Mouse (Mus musculus): ENCODE data around the gene Rmnd5a. TPM values are rescaled to one million over a fixed set of nuclear protein-coding genes. Genes with fewer than 3 reads are reported as not detected.
"Not testable (repeated sequence)": the region's sequence is repeated elsewhere in the genome, so short reads cannot be mapped to it uniquely, and the experiment has no call there.

Gene Rmnd5a
- polyA plus RNA-seq, 1 experiment from 2014 or later: 9.7 TPM

DNA sequence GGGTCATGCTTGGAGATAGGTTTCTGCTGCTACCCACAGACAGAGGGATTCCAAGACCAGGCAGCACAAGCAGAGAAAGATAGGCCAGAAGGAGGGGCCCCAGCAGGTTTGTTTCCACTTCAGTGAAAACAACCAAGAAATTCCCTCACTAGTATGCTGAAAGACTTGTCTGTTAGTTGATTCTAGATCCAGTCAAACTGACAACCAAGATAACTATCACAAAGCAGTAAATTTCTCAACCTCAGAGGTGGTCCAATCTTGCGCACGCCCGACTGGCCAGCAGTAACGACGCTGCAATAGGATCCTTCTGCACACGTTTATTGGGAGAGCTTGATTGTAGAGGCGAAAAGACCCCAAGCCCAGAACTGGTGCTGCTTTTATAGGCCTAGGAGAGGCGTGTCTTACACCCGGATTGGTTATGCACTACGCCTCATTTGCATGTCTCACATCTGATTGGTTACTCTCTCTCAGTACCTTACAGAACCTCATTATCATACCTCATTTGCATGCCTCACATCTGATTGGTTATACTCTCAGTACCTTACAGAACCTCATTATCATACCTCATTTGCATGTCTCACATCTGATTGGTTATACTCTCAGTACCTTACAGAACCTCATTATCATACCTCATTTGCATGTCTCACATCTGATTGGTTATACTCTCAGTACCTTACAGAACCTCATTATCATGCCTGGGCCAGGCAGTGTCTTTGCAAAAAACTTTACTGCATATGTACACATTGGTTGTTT lies 38.6 kb upstream of the Rmnd5a start:
- not testable (repeated sequence) for H3K4me2 ChIP-seq (ENCODE audit: low read depth); H3K27ac ChIP-seq (ENCODE audit: low read depth, low read length); H3K27me3 ChIP-seq (ENCODE audit: control insufficient read depth, insufficient read depth, low read length); H3K4me1 ChIP-seq (ENCODE audit: control insufficient read depth, insufficient read depth, low read length); H3K36me3 ChIP-seq (ENCODE audit: control insufficient read depth, insufficient read depth, low read length); H3K9ac ChIP-seq (ENCODE audit: low read length); H3K4me3 ChIP-seq (ENCODE audit: low read depth, low read length); DNase-seq (ENCODE audit: low spot score); ATAC-seq (ENCODE audit: insufficient read depth, low FRiP score, low TSS enrichment); H3K9me3 ChIP-seq (ENCODE audit: control insufficient read depth, low read length)
- WGBS: 89% methylated on average over 10 of the region's 10 CpGs

DNA sequence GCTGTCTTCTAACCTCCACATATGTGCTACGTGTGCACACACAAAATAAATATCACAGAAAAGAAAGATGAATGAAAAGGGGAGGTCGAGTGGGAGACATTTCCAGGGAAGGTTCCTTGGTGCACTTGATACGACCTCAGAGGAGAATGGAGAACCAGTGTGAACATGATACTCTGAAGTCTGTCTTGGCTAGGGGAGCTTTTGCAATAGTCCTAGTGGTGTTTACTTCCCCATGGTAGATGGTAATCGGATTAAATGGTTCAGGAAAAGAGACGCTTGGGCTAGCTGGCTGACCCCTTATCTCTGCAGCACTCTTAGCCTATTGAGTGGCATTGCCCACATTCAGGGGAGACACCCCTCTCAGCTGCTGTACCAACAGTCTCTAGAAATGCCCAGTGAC lies 36.3 kb upstream of the Rmnd5a start:
- Histone ChIP-seq H3K4me3 (ENCODE audit: low read depth, low read length) (no peak overlapping the region), H3K27ac (ENCODE audit: low read depth, low read length) (no peak overlapping the region), H3K9ac (ENCODE audit: low read length) (no peak overlapping the region), H3K9me3 (ENCODE audit: control insufficient read depth, low read length) (no peaks in the 10 kb centered on the region), H3K36me3 (ENCODE audit: control insufficient read depth, insufficient read depth, low read length) (no peaks in the 10 kb centered on the region), H3K4me1 (ENCODE audit: control insufficient read depth, insufficient read depth, low read length) (no peaks in the 10 kb centered on the region), H3K27me3 (ENCODE audit: control insufficient read depth, insufficient read depth, low read length) (no peaks in the 10 kb centered on the region), H3K4me2 (ENCODE audit: low read depth) (no peak overlapping the region)
- WGBS: 82% methylated on average over 5 of the region's 5 CpGs
- DNase-seq (ENCODE audit: low spot score): no peak
- ATAC-seq (ENCODE audit: insufficient read depth, low FRiP score, low TSS enrichment): no peak

DNA sequence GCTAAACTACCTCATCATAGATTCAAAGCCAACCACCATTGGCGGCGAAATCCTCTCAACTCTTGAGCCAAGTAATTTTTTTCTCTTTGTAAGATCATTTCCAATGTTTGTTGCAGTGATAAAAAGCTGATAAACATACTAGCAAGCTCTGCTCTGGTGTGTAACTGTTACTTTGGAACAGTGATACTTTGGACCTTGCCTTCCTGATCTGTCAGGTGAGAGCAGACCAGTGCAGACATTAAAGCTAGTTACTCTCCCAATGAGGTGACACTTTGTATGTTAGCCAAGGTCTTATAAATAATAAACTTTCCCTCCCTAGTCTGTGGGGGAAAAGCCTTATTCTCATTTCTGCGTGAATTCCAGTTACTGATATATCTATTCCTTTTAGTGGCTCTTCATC lies 35.2 kb upstream of the Rmnd5a start:
- H3K4me2 ChIP-seq (ENCODE audit: low read depth): no peak overlapping the region
- H3K36me3 ChIP-seq (ENCODE audit: control insufficient read depth, insufficient read depth, low read length): no peaks in the 10 kb centered on the region
- H3K4me3 ChIP-seq (ENCODE audit: low read depth, low read length): no peak overlapping the region
- no peak overlapping the region for H3K27ac ChIP-seq (ENCODE audit: low read depth, low read length)
- H3K9ac ChIP-seq (ENCODE audit: low read length): no peak overlapping the region
- no peaks in the 10 kb centered on the region for H3K4me1 ChIP-seq (ENCODE audit: control insufficient read depth, insufficient read depth, low read length)
- H3K27me3 ChIP-seq (ENCODE audit: control insufficient read depth, insufficient read depth, low read length): no peaks in the 10 kb centered on the region
- no peak for DNase-seq (ENCODE audit: low spot score)
- no peaks in the 10 kb centered on the region for H3K9me3 ChIP-seq (ENCODE audit: control insufficient read depth, low read length)
- 80% methylated on average over 3 of the region's 3 CpGs for WGBS
- no peak for ATAC-seq (ENCODE audit: insufficient read depth, low FRiP score, low TSS enrichment)

DNA sequence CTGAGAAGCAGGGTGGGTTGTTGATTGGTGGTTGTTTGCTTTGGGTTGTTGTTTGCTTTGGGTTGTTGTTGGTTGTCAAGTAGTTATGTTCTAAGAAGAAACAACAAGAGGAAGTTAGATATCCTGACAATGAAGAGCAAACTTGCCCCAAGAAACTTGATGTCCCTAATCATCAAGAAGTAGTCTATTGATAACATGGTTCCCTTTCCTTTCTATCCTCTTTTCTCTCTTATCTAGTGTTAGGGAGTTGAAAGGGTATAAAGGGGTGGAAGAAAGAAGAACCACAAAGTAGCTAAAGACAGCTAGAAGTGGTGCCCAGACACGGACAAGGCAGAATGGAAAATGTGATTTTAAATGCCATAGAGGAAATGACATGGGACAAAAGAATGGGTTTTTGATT lies 32.3 kb upstream of the Rmnd5a start:
- Histone ChIP-seq H3K9me3 (ENCODE audit: control insufficient read depth, low read length) (no peaks in the 10 kb centered on the region), H3K27me3 (ENCODE audit: control insufficient read depth, insufficient read depth, low read length) (no peaks in the 10 kb centered on the region), H3K9ac (ENCODE audit: low read length) (no peak overlapping the region), H3K4me3 (ENCODE audit: low read depth, low read length) (no peak overlapping the region), H3K4me1 (ENCODE audit: control insufficient read depth, insufficient read depth, low read length) (no peaks in the 10 kb centered on the region), H3K27ac (ENCODE audit: low read depth, low read length) (no peak overlapping the region), H3K36me3 (ENCODE audit: control insufficient read depth, insufficient read depth, low read length) (no peaks in the 10 kb centered on the region), H3K4me2 (ENCODE audit: low read depth) (no peak overlapping the region)
- 67% methylated on average over 1 of the region's 1 CpGs for WGBS
- ATAC-seq (ENCODE audit: insufficient read depth, low FRiP score, low TSS enrichment): no peak
- no peak for DNase-seq (ENCODE audit: low spot score)

DNA sequence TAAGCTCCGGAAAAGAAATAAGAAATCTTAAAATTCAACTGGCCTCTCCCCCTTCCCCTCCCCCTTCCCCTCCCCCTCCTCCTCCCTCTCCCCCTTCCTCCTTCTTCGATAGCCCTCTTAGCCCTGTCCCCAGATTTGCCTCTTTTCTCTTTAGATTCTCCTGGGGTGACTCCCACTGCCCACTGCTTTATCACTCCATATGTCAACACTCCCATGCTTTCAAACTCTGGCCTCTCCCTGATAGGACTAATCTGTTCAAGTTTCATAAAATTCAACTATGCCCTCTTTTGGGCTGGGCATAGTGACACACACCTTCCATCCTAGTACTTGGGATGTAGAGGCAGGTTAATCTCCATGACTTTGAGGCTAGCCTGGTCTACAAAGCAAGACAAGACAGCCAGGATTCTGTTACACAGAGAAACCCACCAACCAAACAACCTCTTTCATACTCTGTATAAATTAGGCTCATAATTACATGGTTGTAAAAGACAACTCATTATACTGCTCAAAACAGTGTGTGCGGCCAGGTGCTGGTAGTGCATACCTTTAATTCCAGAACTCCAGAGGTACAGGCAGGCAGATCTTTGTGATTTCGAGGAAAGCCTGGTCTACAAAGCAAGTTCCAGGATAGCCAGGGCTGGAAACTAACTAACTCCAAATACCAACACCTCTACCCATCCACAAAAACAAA lies 31.5 kb upstream of the Rmnd5a start:
- Histone ChIP-seq H3K4me2 (ENCODE audit: low read depth) (no peak overlapping the region), H3K27ac (ENCODE audit: low read depth, low read length) (no peak overlapping the region), H3K9ac (ENCODE audit: low read length) (no peak overlapping the region), H3K36me3 (ENCODE audit: control insufficient read depth, insufficient read depth, low read length) (no peaks in the 10 kb centered on the region), H3K9me3 (ENCODE audit: control insufficient read depth, low read length) (no peaks in the 10 kb centered on the region), H3K27me3 (ENCODE audit: control insufficient read depth, insufficient read depth, low read length) (no peaks in the 10 kb centered on the region), H3K4me3 (ENCODE audit: low read depth, low read length) (no peak overlapping the region), H3K4me1 (ENCODE audit: control insufficient read depth, insufficient read depth, low read length) (no peaks in the 10 kb centered on the region)
- no peak for ATAC-seq (ENCODE audit: insufficient read depth, low FRiP score, low TSS enrichment)
- 79% methylated on average over 4 of the region's 4 CpGs for WGBS
- no peak for DNase-seq (ENCODE audit: low spot score)

DNA sequence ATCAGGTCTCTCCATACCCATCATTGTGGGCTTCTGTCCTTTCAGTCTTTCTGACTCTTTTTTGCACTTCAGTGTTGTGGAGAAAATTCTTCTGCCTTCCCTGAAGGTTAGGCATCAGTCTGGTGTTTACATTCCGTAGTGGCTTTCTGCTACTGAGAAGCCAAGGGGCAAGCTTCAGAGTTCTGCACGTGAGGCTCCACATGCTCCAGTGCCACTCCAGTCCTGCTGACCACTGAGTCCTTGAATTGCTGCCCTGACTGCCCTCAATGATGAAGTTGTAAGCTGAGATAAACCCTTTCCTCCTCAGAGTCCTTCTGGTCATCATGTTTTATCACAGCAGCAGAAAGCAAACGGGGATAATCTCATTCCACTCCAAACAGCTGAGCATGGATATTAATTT lies 28.9 kb upstream of the Rmnd5a start:
- H3K36me3 ChIP-seq (ENCODE audit: control insufficient read depth, insufficient read depth, low read length): no peaks in the 10 kb centered on the region
- DNase-seq (ENCODE audit: low spot score): no peak
- H3K27ac ChIP-seq (ENCODE audit: low read depth, low read length): no peak overlapping the region
- WGBS: 73% methylated on average over 3 of the region's 3 CpGs
- H3K27me3 ChIP-seq (ENCODE audit: control insufficient read depth, insufficient read depth, low read length): no peaks in the 10 kb centered on the region
- no peak for ATAC-seq (ENCODE audit: insufficient read depth, low FRiP score, low TSS enrichment)
- no peak overlapping the region for H3K4me3 ChIP-seq (ENCODE audit: low read depth, low read length)
- no peak overlapping the region for H3K4me2 ChIP-seq (ENCODE audit: low read depth)
- no peaks in the 10 kb centered on the region for H3K9me3 ChIP-seq (ENCODE audit: control insufficient read depth, low read length)
- no peak overlapping the region for H3K9ac ChIP-seq (ENCODE audit: low read length)
- H3K4me1 ChIP-seq (ENCODE audit: control insufficient read depth, insufficient read depth, low read length): no peaks in the 10 kb centered on the region

DNA sequence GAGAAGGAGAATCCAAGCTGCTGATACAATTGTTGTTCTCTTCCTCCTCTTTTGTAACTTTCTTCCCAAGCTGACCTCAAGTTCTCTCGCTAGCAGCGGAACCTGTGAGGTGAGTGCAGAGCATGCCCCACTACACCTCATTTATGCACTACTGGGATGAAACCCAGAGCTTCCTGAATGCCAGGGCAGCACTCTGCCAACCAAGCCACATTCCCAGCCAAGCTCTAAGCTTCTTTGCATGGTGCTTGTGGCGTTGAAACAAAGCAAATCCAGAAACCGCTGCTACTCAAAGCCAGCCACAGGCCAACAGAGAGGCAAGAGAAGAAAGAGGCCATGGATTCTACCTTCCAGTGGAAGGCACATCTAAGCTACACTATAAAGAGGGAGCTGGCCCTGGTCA lies 27.3 kb upstream of the Rmnd5a start:
- Histone ChIP-seq H3K36me3 (ENCODE audit: control insufficient read depth, insufficient read depth, low read length) (no peaks in the 10 kb centered on the region), H3K4me1 (ENCODE audit: control insufficient read depth, insufficient read depth, low read length) (no peaks in the 10 kb centered on the region), H3K4me2 (ENCODE audit: low read depth) (no peak overlapping the region), H3K27ac (ENCODE audit: low read depth, low read length) (no peak overlapping the region), H3K9me3 (ENCODE audit: control insufficient read depth, low read length) (no peaks in the 10 kb centered on the region), H3K4me3 (ENCODE audit: low read depth, low read length) (no peak overlapping the region), H3K27me3 (ENCODE audit: control insufficient read depth, insufficient read depth, low read length) (no peaks in the 10 kb centered on the region), H3K9ac (ENCODE audit: low read length) (no peak overlapping the region; the same call in 1 of the 2 replicates)
- DNase-seq (ENCODE audit: low spot score) (no peak), ATAC-seq (ENCODE audit: insufficient read depth, low FRiP score, low TSS enrichment) (no peak)
- WGBS: 84% methylated on average over 4 of the region's 4 CpGs

DNA sequence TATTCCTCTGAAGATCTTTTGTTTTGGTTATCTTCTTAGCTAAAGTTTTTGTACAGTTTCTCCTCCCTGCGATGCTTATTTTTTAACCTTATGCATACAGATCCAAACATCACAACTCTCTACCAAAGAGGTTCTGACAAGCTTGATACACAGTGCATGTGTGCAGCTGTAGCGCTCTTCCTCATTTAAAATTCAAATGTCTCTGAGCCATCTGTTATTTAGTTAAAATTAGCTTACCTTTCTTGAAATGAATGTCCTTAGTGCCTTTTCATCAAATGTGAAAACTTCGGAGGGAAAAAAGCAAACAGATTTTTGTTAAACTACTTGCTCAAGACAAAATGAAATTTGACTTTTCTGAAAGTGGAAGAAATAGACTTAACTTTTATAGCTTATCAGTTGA lies 24.7 kb upstream of the Rmnd5a start:
- H3K4me2 ChIP-seq (ENCODE audit: low read depth): no peak overlapping the region
- H3K4me1 ChIP-seq (ENCODE audit: control insufficient read depth, insufficient read depth, low read length): no peaks in the 10 kb centered on the region
- H3K4me3 ChIP-seq (ENCODE audit: low read depth, low read length): no peak overlapping the region
- H3K27ac ChIP-seq (ENCODE audit: low read depth, low read length): no peak overlapping the region
- H3K9me3 ChIP-seq (ENCODE audit: control insufficient read depth, low read length): no peaks in the 10 kb centered on the region
- DNase-seq (ENCODE audit: low spot score) (no peak), ATAC-seq (ENCODE audit: insufficient read depth, low FRiP score, low TSS enrichment) (no peak)
- H3K9ac ChIP-seq (ENCODE audit: low read length): no peak overlapping the region
- 88% methylated on average over 3 of the region's 3 CpGs for WGBS
- no peaks in the 10 kb centered on the region for H3K36me3 ChIP-seq (ENCODE audit: control insufficient read depth, insufficient read depth, low read length)
- H3K27me3 ChIP-seq (ENCODE audit: control insufficient read depth, insufficient read depth, low read length): no peaks in the 10 kb centered on the region

DNA sequence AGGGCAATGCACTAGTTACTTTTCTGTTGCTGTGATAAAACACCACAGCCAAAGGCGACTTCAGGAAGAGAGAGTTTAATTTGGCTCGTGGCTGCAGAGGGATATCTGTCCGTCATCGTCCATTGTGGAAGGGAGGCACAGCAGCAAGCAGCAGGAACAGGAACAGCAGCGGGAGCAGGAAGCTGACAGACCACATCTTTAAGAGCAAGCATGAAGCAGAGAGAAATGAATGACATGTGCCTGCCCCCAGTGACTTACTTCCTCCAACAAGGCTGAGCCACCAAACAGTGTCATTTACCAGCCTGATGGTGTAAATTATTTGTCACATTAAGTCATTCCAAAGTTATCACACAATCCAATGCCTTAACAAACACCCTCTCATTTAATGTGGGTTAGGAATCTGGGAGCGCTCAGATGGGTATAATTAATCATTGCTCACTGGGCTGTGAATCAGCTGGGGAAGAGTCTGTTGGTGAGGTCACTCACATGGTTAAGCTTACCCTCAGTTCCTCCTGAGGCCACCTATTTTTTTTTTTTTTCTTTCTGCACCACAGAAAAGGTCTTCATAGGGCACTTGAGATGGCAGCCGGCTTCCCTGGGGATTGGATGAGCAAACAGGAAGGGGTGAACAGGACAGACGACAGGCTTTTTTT lies 17.6 kb upstream of the Rmnd5a start:
- Histone ChIP-seq H3K27ac (ENCODE audit: low read depth, low read length) (no peak overlapping the region), H3K4me3 (ENCODE audit: low read depth, low read length) (no peak overlapping the region), H3K9me3 (ENCODE audit: control insufficient read depth, low read length) (no peaks in the 10 kb centered on the region), H3K36me3 (ENCODE audit: control insufficient read depth, insufficient read depth, low read length) (no peaks in the 10 kb centered on the region), H3K9ac (ENCODE audit: low read length) (no peak overlapping the region), H3K27me3 (ENCODE audit: control insufficient read depth, insufficient read depth, low read length) (no peaks in the 10 kb centered on the region), H3K4me1 (ENCODE audit: control insufficient read depth, insufficient read depth, low read length) (no peaks in the 10 kb centered on the region), H3K4me2 (ENCODE audit: low read depth) (no peak overlapping the region)
- no peak for ATAC-seq (ENCODE audit: insufficient read depth, low FRiP score, low TSS enrichment)
- no peak for DNase-seq (ENCODE audit: low spot score)
- WGBS: 76% methylated on average over 8 of the region's 8 CpGs
